Mouse (Mus musculus) MEL (cell line): Measurements from ENCODE around the gene Cdk15. TPM values are rescaled to one million over a fixed set of nuclear protein-coding genes. Genes with fewer than 3 reads are reported as not detected.

Experiments used
- DNase-seq: peaks from one replicate; pipeline ENCODE4 v3.0.0; 2011; ENCODE audit warnings: low read depth, low spot score
- H3K27ac ChIP-seq: 2 replicates; pipeline ENCODE4 v1.5.1; 2012; ENCODE audit warnings: low read depth, mild to moderate bottlenecking, control low read depth, low read length, moderate library complexity; ENCODE audit not compliant: control insufficient read depth
- H3K27me3 ChIP-seq, 2 experiments: fragments of 150-350 bp in 1 of 2; sonication (generic) in 1 of 2; 2 replicates each; pipeline ENCODE4 v1.6.1; 2012; ENCODE audit warnings: low read length in 2 of 2, mild to moderate bottlenecking in 2 of 2, improper control_type of control experiment in 1 of 2, moderate library complexity in 1 of 2; ENCODE audit not compliant: insufficient read depth in 2 of 2, control insufficient read depth in 1 of 2
- H3K36me3 ChIP-seq, 2 experiments: 2 replicates each; pipeline ENCODE4 v1.6.1; 2012 to 2014; ENCODE audit warnings: low read length in 2 of 2, improper control_type of control experiment in 1 of 2, inconsistent platforms in 1 of 2, mild to moderate bottlenecking in 1 of 2; ENCODE audit not compliant: insufficient read depth in 2 of 2, control insufficient read depth in 1 of 2
- H3K4me1 ChIP-seq, 2 experiments: fragments of 150-350 bp in 1 of 2; sonication (generic) in 1 of 2; 2 replicates each; pipeline ENCODE4 v1.6.1; 2012; ENCODE audit warnings: low read length in 2 of 2, improper control_type of control experiment in 1 of 2, mild to moderate bottlenecking in 1 of 2; ENCODE audit not compliant: insufficient read depth in 2 of 2, control insufficient read depth in 1 of 2
- H3K4me3 ChIP-seq, 2 experiments: fragments of 150-350 bp in 1 of 2; sonication (generic) in 1 of 2; 2 replicates each; pipeline ENCODE4 v1.5.1; 2012; ENCODE audit warnings: low read depth in 2 of 2, low read length in 2 of 2, mild to moderate bottlenecking in 2 of 2, moderate library complexity in 2 of 2, control low read depth in 1 of 2, improper control_type of control experiment in 1 of 2; ENCODE audit not compliant: control insufficient read depth in 1 of 2, insufficient read depth in 1 of 2
- H3K79me2 ChIP-seq: 2 replicates; pipeline ENCODE4 v1.6.1; 2012; ENCODE audit warnings: mild to moderate bottlenecking, low read length, moderate library complexity; ENCODE audit not compliant: control insufficient read depth, poor library complexity, insufficient read depth
- H3K9ac ChIP-seq: 2 replicates; pipeline ENCODE4 v1.6.1; 2012; ENCODE audit warnings: low read depth, mild to moderate bottlenecking, control low read depth, low read length, moderate library complexity; ENCODE audit not compliant: control insufficient read depth, poor library complexity, severe bottlenecking
- H3K9me3 ChIP-seq: fragments of 150-350 bp; sonication (generic); replicated peaks from 2 replicates; pipeline ENCODE4 v1.6.1; 2012; ENCODE audit warnings: mild to moderate bottlenecking, low read length, improper control_type of control experiment, moderate library complexity; ENCODE audit not compliant: insufficient read depth
- BHLHE40 ChIP-seq: IDR thresholded peaks from 2 replicates; pipeline ENCODE4 v1.6.1; 2012; ENCODE audit warnings: low read depth, mild to moderate bottlenecking, inconsistent platforms, low read length, improper control_type of control experiment, borderline replicate concordance
- CHD1 ChIP-seq: IDR thresholded peaks from 2 replicates; pipeline ENCODE4 v1.6.1; 2012; ENCODE audit warnings: low read depth, mild to moderate bottlenecking, inconsistent platforms, low read length, improper control_type of control experiment
- CHD2 ChIP-seq: IDR thresholded peaks from 2 replicates; pipeline ENCODE4 v1.6.1; 2011; ENCODE audit warnings: low read length, improper control_type of control experiment
- ETS1 ChIP-seq: IDR thresholded peaks from 2 replicates; pipeline ENCODE4 v1.6.1; 2012; ENCODE audit warnings: low read depth, mild to moderate bottlenecking, inconsistent platforms, low read length, improper control_type of control experiment, moderate library complexity
- GABPA ChIP-seq: IDR thresholded peaks from 2 replicates; pipeline ENCODE4 v1.6.1; 2012; ENCODE audit warnings: low read depth, mild to moderate bottlenecking, inconsistent platforms, low read length, improper control_type of control experiment, moderate library complexity
- KAT2A ChIP-seq: conservative IDR thresholded peaks from 2 replicates; pipeline ENCODE4 v1.6.1; 2012; ENCODE audit warnings: low read depth, low read length, improper control_type of control experiment, inconsistent platforms
- MAFK ChIP-seq: IDR thresholded peaks from 2 replicates; pipeline ENCODE4 v1.6.1; 2011; ENCODE audit warnings: low read depth, mild to moderate bottlenecking, low read length, improper control_type of control experiment, borderline replicate concordance
- MAX ChIP-seq: IDR thresholded peaks from 2 replicates; pipeline ENCODE4 v1.6.1; 2011; ENCODE audit warnings: low read length, improper control_type of control experiment
- MEF2A ChIP-seq: IDR thresholded peaks from 2 replicates; pipeline ENCODE4 v1.6.1; 2014; ENCODE audit warnings: low read depth, mild to moderate bottlenecking, inconsistent platforms, low read length, improper control_type of control experiment; ENCODE audit not compliant: poor library complexity, insufficient replicate concordance, severe bottlenecking; ENCODE audit errors: extremely low read depth
- MXI1 ChIP-seq: IDR thresholded peaks from 2 replicates; pipeline ENCODE4 v1.6.1; 2011; ENCODE audit warnings: mild to moderate bottlenecking, low read depth, low read length, improper control_type of control experiment
- MYC ChIP-seq: IDR thresholded peaks from 2 replicates; pipeline ENCODE4 v1.6.1; 2011; ENCODE audit warnings: low read depth, mild to moderate bottlenecking, low read length, improper control_type of control experiment, moderate library complexity
- POLR2AphosphoS5 ChIP-seq: IDR thresholded peaks from 2 replicates; pipeline ENCODE4 v1.6.1; 2012; ENCODE audit warnings: low read depth, borderline replicate concordance, mild to moderate bottlenecking, inconsistent platforms, low read length, moderate library complexity, mixed read lengths
- RCOR1 ChIP-seq: IDR thresholded peaks from 2 replicates; pipeline ENCODE4 v1.6.1; 2012; ENCODE audit warnings: low read depth, mild to moderate bottlenecking, inconsistent platforms, low read length, improper control_type of control experiment
- SIN3A ChIP-seq: IDR thresholded peaks from 2 replicates; pipeline ENCODE4 v1.6.1; 2012; ENCODE audit warnings: low read length, improper control_type of control experiment, inconsistent platforms
- ZKSCAN1 ChIP-seq: IDR thresholded peaks from 2 replicates; pipeline ENCODE4 v1.6.1; 2012; ENCODE audit warnings: low read depth, mild to moderate bottlenecking, inconsistent platforms, low read length, improper control_type of control experiment, moderate library complexity
- ZMIZ1 ChIP-seq: IDR thresholded peaks from 2 replicates; pipeline ENCODE4 v1.6.1; 2012; ENCODE audit warnings: low read depth, mild to moderate bottlenecking, inconsistent platforms, low read length, improper control_type of control experiment, moderate library complexity
- polyA plus RNA-seq, 2 experiments: library from polyadenylated mRNA; stranded (reverse) in 1 of 2; unstranded in 1 of 2; fragments of >175 nt in 1 of 2; fragments of >200 nt in 1 of 2; gene quantifications; 2 replicates each; pipeline versions ENCODE4 v1.2.1 to v1.2.4; 2012; ENCODE audit warnings: low replicate concordance in 2 of 2, low read depth in 1 of 2; ENCODE audit not compliant: insufficient read length in 2 of 2, insufficient read depth in 1 of 2, missing spikeins in 1 of 2
- total RNA-seq: library from RNA; depleted of rRNA; stranded (reverse); fragments of 300-350 nt; gene quantifications from 2 replicates; pipeline ENCODE4 v1.2.3, GENCODE M21; 2012

Gene Cdk15
- total and polyA plus RNA-seq, 3 experiments = not detected

DNA sequence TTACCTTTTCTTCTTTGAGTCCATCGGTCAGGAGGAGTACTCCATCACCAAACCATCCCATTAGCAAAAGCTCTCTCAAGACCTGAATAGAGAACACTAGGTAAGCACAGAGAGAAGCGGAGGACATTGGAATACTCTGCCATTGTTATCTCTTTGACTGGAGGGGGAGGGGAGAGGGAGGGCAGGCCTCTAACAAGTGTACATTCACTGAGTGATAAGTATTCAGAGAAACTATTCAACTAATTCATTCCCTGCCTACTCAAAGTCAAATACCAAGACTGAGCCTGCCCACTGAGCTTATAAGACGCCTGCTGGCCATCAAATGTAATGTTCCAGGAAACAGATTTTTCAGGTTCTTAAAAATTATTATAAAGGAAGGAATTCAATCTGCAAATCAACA lies 36.3 kb upstream of the Cdk15 start:
- Histone ChIP-seq H3K79me2 (no peaks in the 10 kb centered on the region), H3K27me3 (no peaks in the 10 kb centered on the region), H3K27ac (no peak overlapping the region)
- no peak for DNase-seq
- no peak for TF ChIP-seq MXI1
- no peak for TF ChIP-seq ZMIZ1
- no peak for TF ChIP-seq ZKSCAN1
- no peak for TF ChIP-seq MEF2A
- TF ChIP-seq, all 39 proteins: peak for 0
- Histone ChIP-seq H3K9me3 (no peaks in the 10 kb centered on the region), H3K9ac (no peak overlapping the region), H3K4me3 (no peak overlapping the region), H3K36me3 (no peaks in the 10 kb centered on the region; a peak in 1 of 4 replicates), H3K4me1 (no peaks in the 10 kb centered on the region)

DNA sequence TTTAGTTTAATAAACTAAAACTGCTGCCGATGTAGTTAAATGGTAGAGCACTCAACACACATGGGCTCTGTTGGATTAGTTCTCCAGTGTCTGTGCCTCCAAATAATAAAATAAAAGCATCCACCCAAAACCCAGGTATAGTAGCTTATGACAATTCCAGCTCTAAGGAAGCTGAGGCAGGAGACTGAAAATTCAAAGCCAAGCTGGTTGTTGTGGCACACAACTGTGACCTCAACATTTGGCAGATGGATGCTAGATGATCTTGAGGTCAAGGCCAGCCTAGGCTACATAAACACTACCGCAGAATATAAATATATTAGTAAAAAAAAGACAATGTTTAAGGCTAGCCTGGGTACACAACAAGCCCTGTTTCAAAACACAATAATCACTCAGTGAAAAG lies 35.1 kb upstream of the Cdk15 start:
- H3K9ac ChIP-seq = no peak overlapping the region
- no peak overlapping the region for H3K27ac ChIP-seq
- no peak for DNase-seq
- H3K4me3 ChIP-seq = no peak overlapping the region
- no peaks in the 10 kb centered on the region for H3K27me3 ChIP-seq
- TF ChIP-seq CHD2 (no peak), GABPA (no peak), MYC (no peak), MAFK (no peak), POLR2AphosphoS5 (no peak), MXI1 (no peak), BHLHE40 (no peak), SIN3A (no peak), ETS1 (no peak)
- H3K36me3 ChIP-seq = no peaks in the 10 kb centered on the region; a peak in 1 of 4 replicates
- no peaks in the 10 kb centered on the region for H3K9me3 ChIP-seq
- H3K4me1 ChIP-seq = no peaks in the 10 kb centered on the region
- H3K79me2 ChIP-seq = no peaks in the 10 kb centered on the region

DNA sequence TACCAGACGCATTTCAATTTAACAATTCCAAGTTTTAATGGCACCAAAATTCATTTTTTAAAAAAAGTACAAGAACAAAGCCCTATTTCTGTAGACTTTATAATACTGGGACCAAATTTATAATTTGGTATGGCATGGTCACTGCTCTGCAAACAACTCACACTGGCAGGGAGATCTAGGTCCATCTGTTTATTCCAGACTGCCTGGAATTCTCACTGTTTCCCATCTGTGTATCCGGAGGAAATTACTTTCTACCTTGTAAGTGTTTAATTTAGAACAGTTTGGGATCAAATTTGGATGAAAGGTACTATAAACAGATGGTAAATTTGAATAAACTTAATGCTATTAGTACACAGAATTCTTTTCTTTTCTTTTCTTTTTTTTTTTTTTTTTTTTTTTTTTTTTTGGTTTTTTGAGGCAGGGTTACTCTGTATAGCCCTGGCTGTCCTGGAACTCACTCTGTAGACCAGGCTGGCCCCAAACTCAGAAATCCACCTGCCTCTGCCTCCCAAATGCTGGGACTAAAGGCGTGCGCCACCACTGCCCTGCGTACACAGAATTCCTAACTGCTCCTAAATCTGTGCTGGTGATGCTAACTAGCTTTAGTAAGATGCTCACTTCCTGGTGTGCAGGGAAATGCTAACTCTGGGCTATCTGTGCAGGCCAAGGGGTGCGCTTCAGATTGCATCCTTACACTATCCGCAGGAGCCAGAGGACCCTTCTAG lies 34.4 kb upstream of the Cdk15 start:
- TF ChIP-seq RCOR1 = no peak
- TF ChIP-seq KAT2A = no peak
- no peak for TF ChIP-seq SIN3A
- no peak for TF ChIP-seq CHD1
- no peak for TF ChIP-seq MAX
- no peak for TF ChIP-seq CHD2
- Histone ChIP-seq H3K27me3 (no peaks in the 10 kb centered on the region), H3K9ac (no peak overlapping the region), H3K4me3 (no peak overlapping the region), H3K79me2 (no peaks in the 10 kb centered on the region), H3K36me3 (no peaks in the 10 kb centered on the region; a peak in 1 of 4 replicates), H3K4me1 (no peaks in the 10 kb centered on the region), H3K9me3 (no peaks in the 10 kb centered on the region), H3K27ac (no peak overlapping the region)
- DNase-seq = no peak
